Mouse (Mus musculus) T-helper 17 cell (primary cell): ENCODE measurements around the gene Gm20388.

Experiments used
- in situ Hi-C, 2 experiments: fragments of 300-600 bp; cut with MboI, MseI; formaldehyde crosslinking; loops; 1 replicate in 1 of 2; 2 replicates in 1 of 2; pipeline ENCODE4 v1.15.1; 2025; ENCODE audit warnings: high pct_unique_total_duplicates in 2 of 2

Gene Gm20388

DNA sequence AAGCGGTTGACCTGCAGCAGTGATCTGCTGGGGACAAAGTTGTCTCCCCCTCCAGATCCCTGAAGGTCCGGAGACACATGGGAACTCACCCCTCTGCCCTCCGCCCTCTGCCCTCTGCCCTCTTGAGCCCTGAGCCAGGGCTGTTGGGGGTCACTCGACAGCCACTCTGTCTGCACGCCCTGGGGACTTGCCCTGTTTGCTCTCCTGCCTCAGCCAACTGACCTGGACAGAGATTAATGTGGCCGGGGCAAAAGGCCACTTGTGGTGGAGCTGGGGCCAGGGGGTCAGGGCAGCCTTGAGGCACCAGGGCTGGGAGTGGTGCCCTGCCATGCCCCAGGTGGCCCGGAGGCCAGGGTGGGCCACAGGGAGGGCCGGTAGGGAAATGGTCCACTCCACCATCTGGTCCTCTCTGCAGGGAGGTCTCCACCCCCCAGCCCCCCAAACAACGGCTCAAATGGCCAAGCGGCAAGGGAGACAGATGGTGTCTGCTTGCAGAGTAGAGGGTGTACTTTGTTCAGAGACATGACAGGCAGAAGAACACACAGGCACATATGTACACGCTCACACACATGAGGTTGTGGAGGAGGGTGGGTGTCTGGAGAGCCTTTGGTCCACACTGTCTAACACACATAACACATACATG lies 498.9 kb downstream of the Gm20388 start:
- in situ Hi-C loops = no loop called here

DNA sequence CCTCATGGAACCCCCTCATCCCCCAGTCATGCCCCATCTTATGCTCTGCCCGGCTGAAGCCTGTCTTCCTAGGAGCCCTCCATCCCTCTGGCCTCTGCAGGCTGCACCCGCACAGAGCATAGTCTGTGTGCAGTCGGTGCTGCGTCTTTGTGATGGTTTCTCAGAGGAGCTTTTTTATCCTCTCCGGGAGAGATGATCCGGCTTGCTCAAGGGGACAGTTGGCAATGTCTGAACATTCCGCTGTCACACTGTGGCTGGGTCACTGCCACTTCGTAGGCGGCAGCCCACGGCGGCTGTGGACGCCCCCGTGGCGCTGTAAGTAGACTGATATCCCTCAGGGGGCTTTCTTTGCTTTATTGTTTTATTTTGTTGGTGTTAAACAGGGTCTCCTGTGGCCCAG lies 500.4 kb downstream of the Gm20388 start:
- in situ Hi-C loops = no loop called here

DNA sequence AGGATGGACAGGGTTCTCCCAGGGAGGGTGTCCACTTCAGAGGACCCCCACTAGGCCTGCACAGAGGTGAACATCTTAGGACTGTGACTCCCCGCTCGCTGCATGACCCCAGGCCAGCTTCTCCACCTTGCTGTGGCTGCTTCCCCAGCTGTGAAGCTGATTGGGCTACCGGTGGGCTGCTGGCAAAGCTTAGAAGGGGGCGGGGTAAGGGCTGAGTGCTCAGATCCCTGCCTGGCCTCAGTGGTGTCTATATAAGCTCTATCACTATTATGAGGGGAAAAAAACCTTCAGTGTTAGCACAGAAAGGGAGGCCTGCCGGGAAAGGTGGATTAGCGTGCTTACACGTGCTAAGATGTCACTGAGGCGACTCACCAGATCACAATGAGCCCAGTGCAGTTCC lies 501.2 kb downstream of the Gm20388 start:
- in situ Hi-C loops = no loop called here

DNA sequence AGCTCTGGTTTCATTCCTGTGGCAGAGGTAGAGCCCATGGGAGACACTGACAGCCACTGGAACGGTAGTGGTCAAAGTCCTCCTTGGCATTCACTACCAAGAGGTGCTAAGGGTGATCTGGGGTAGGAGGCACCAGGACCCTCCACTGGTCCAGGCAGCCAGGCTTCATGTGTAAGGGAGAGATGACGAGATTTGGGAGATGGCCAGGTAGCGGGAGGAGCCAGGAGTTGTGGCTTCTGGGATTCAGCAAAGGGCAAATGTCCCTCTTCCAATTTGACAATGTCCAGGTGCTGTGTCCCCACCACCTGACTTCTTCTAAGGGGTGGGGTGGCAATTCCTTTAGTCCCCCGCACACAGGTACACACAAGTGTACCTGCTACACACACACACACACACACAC lies 501.7 kb downstream of the Gm20388 start:
- in situ Hi-C loops = no loop called here

DNA sequence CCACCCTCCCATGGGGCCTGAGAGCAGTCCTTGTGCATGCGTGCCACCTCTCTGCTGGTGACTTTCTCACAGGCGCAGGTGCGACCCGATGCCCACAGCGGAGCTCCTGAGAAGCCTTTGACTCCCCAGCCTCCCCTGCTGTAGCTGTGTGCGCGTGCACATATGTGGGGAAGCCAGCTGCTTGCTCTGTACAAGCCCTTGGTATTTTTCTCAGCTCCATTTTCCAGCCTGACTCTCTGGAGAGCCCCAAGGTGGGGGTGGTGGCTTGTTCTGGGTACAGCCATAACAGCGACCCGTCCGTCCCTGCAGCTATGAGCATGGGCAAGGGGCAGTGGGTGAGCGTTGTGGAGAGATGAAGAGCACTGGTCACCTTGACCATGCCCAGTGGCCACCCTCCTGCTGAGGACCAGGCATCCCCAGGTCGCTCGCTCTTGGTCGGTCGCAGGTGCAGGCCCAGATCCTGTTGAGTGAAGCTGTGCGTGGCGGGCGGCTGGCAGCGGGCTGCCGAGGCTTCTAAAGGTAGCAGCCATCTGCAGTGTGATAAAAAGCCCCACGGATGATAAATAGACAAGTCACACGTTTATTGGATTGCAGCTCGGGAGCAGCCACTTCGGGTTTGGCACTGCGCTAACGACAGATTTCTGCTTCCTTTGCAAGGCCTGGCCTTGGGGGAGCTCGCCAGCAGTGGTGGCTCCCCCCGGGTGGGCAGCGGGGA lies 502.4 kb downstream of the Gm20388 start:
- in situ Hi-C loops = no loop called here

DNA sequence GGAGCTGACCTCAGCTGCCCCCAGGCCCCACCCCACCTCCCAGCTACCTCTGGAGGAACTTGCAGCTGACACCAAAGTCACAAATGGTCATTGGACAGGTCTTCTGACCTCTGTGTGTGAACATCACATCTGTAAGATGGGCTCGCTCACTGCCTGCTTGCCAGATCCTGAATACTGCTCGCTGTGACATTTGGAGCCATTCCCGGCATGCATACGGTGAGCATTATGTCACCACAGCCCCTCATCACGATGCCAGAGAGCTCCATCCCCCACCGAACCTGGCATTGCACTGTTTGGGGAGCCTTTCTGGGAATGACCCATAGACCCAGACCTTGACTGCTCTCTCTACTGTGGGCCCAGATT lies 503.0 kb downstream of the Gm20388 start:
- in situ Hi-C loops = no loop called here

DNA sequence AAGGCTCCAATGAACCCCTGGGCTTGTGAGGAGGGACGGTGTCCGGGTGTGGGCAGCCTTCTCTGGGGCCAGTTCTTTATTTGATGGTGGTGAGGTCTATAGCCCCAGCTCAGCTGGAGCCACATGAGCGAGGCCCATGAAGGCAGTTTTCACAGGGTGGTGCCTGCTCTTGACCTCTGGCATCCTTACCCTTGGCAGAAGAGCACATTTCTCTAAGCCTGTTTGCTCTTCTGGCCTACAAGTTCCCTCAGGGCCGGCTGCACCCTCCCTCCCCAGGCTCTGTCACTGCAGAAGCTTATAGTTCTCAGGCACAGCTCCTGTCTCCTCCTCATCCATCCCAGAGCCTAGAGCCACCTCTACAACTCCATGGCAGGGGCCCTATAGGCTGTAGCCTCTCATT lies 503.6 kb downstream of the Gm20388 start:
- in situ Hi-C loops = no loop called here

DNA sequence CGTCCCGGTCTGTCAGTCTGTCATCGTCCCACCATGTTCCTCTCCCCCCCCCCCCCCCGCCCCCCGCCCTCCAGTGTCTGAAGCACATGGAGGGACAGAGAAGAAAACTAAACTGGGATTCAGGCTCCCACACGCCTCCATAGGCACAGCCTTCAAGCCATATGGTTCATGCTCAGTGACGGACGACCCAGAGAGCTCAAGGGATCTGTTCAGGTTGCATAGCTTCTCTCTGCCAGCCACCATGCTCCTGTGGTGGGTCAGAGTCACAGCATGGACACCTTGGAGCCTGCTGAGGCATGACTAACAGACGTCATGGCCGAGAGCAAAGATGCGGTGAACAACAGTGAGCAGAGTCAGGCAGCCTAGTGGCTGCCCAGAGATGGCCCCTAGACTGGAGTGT lies 504.8 kb downstream of the Gm20388 start:
- in situ Hi-C loops = no loop called here

DNA sequence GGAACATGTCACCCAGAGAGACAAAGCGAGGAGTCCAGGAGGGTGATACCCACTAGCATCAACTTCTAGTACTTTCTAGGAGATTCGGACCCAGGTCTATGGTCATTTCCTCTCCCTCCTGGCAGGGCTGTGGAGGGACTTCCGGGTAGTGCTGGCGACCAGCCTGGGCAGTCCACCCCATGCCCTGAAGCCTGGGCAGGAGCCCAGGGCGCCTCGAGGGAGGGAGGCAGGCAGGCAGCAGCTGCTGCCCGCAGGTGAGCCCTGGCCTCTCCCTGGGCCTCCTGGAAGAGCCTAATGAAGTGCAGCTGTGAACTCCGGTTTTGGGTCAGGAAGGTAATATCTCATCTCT lies 505.5 kb downstream of the Gm20388 start:
- in situ Hi-C loops = no loop called here

DNA sequence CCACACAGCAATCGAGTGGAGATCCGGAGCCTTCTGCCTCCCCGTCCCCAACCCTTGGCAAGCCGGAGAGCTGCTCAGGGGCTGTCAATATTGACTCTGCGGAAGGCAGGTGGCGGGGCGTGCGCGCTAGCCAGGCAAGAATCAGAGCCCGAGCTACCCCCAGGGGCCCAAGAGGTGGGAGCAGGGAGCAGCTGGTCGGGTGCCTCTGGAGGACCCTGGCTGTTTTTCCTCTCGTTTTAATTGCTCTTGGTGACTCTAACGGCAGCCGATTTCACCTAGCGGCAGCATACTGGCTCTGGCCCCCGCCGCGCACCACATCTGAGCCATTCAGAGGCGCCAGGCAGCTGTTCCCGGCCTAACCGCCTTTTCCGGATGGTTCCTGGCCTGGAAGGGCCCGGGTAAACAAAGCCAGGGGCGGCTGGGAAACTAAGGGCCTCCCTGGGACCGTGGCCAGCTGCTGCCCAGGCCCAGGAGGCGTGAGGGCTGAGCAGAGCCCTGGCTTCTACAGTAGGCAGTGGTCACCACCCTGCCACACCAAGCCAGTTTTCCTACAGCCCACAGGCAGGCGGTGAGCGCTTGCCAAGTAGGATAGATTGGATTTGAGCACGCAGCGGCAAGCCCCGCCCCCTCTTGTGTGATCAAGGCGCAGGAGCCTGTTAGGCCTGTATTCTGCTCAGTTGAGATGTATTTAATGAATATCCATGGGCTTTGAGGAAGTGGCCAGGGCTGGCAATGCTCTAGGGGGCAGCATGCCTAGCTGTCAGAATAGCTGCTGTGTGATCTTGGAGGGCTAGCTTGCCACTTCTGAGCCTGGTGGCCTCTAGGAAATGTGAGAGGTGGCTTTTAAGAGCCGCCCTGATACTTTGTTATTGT lies 506.1 kb downstream of the Gm20388 start:
- in situ Hi-C loops = no loop called here

DNA sequence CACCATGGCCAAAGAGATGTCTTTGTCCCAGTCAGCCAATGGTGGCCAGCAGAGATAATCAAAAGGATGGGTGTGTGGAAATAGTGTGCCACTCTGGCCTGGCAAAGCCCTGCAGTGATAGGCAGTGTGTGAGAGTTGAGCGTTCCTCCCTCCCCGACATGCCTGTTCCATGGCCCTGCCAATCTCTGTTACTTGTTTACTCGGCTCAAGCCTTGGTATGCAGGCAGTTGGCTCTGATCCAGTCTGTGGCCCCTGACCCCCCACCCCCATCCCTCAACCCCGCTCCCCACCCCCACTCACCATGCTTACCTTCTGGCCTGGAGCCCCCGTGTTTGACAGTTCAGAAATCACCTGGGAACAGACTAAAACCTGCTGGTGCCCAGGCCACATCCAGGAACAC lies 507.5 kb downstream of the Gm20388 start:
- in situ Hi-C loops = no loop called here

DNA sequence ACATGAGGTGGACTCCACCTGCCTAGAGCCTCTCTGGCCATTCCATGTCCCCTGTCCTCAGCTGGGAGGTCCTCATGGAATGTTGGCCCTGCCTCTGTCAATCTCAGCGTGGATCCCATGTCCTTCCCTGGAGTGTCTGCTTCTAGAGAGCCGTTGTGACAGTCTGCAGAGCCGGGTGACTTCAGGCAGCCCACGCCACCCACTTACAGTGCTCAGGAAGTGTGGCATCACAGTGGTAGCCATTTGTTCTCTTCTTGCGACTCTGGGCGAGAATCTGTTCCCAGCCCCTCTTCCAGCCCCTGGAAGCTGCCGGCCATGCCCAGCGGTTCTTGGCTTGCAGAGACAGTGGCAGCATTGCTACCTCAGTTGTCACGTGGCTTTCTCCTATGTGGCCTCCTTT lies 509.0 kb downstream of the Gm20388 start:
- in situ Hi-C loops = loop anchor here in 1 of 2 experiments (5.0 kb wide), 1 partner anchor 103 kb away; no protein-coding TSS in a partner anchor

DNA sequence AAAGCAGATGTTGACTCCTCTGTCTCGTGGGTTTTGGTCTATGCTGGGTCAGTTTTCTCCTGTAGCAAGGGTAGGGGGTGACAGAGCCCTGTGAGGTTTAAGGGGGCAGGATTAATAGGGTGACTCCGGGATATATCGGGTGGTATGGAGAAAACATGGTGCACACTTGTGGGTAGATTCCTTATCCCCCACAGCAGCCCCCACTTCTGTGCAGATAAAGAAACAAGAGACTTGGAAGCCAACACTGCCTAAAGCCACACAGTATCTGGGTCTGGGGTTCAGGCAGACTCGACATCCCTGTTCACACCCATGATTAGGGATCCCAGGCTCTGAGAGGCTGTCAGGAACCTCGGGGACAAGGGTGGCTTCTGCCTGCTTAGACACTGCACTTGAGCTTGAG lies 509.6 kb downstream of the Gm20388 start:
- in situ Hi-C loops = loop anchor here in 1 of 2 experiments (5.0 kb wide), 1 partner anchor 102 kb away; no protein-coding TSS in a partner anchor

DNA sequence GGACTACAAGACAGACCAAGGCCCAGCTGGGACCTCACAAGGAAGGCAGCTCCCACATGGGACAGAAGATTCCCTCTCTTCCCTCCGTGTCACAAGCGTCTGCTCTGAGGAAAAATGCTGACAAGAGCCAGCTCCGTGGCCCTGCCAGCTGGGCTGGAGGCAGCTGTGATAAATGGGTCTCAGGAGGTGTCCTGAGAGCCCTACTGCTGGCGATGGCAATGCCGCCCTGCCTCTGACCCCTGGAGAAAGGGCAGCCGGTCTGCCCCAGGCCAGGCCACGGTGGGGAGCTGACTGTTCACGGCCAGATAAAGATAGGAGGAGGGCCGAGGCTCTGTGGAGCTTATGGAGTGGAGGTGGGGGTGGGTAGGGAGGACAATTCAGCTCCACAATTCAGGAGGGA lies 511.0 kb downstream of the Gm20388 start:
- in situ Hi-C loops = loop anchor here in 1 of 2 experiments (5.0 kb wide), 1 partner anchor 101 kb away; no protein-coding TSS in a partner anchor

DNA sequence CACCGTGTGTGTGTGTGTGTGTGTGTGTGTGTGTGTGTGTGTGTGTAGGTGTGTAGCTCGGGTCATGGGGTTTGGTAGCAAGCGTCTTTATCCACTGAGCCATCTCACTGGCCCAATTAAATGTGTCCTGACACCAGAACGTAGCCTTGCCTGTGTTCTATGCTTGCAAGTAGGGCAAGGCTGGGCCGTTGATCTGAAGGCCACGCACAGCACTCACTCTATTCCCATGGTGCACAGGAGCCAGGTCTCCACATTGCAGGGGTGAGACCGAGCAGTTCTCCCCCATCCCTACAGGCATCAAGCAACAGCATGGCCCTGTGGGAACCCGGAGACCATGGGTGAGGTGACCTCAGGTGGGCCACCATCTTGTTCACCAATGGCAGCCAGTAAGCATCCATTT lies 511.6 kb downstream of the Gm20388 start:
- in situ Hi-C loops = loop anchor here in 1 of 2 experiments (5.0 kb wide), 1 partner anchor 100 kb away; no protein-coding TSS in a partner anchor

DNA sequence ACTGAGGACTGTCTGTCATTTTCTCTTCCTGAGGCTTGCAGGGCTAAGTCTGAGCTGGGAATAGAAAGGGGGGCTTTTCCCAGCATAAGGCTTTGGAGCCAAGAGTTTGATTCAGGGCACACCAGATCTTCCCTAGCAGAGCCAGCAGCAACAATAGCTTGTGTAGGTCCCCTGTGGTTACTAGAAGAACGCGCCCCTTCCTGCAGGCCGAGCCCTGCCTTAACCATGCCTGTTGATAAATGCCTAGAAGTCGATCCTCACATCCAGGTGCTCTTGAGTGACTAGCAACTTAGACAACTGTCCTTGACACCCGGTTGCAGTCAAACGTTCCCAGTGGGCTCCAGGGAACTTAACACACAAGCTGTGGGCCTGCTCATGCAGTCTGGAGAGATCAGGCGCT lies 512.9 kb downstream of the Gm20388 start:
- in situ Hi-C loops = loop anchor here in 1 of 2 experiments (5.0 kb wide), 1 partner anchor 99 kb away; no protein-coding TSS in a partner anchor

DNA sequence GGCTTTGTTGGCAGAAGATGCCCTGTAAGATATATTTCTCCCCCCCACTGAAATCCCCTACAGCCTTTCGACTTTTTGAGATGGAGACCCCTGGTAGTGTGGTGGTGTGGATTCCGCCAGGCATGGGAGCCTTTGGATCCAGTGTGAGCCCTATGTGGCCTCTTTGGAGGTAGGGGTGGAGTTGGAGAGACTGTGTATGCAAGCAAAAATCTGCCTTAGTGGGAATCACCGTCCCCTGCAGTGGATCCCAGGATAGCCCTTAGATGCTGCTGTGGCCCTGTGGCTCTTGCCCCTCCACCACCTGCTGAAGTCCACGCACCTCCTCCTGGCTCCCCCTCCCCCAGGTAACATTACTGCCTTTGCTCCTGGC lies 514.2 kb downstream of the Gm20388 start:
- in situ Hi-C loops = loop anchor here in 1 of 2 experiments (5.0 kb wide), 1 partner anchor 97 kb away; no protein-coding TSS in a partner anchor

DNA sequence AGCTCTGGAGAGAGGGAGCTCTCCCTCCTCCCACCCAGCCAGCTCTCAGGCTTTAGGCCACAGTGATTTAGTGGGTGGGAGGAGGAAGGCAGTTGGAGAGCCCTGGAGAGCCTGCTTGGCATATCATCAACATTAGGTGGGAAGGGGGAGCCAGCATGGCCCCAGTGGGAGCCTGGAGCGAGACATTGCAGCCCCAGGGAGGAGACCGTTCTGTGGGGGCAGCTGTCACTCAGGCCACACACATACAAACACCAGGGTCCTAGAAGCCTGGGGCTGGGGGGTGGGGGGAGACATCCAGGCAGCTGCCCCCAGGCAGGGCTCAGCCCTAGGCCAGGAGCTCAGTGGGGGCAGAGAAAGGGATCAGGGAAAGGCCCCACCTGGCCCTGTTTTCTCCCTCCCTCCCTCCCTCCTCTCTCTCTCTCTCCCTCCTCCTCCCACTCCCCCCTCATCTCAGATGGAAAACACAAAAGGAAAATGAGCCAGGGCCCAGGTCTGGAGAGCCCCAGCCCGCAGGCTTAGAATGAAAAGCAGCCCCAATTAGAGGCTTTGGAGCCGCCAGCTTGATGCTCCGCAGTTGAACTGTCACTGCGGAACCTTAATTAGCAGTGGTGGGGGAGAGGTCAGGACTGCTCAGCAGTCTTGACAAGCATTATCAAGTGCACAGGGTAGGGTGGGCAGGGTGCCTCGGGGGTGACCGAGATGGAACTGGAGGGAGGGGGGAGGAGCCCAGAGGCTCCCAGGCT lies 514.7 kb downstream of the Gm20388 start:
- in situ Hi-C loops = no loop called here

DNA sequence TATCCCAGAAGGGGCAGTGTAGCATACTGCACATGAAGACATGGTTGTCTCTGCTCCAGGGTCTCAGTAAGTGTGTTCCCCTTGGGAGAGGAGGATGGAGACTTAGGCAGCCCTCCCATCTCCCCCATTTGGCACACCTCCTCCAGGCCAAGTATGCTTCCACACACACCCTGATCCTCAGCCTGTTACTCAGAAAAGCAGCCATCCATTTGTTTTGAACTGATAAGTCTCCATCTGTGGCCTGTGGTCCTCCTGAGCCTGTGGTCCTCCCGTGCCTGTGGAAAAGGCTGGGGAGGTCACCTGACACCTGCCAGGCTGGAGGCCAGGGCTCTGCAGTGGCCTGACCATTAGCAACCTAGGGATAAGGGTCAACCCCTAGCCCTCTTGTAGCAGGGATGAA lies 515.5 kb downstream of the Gm20388 start:
- in situ Hi-C loops = no loop called here

DNA sequence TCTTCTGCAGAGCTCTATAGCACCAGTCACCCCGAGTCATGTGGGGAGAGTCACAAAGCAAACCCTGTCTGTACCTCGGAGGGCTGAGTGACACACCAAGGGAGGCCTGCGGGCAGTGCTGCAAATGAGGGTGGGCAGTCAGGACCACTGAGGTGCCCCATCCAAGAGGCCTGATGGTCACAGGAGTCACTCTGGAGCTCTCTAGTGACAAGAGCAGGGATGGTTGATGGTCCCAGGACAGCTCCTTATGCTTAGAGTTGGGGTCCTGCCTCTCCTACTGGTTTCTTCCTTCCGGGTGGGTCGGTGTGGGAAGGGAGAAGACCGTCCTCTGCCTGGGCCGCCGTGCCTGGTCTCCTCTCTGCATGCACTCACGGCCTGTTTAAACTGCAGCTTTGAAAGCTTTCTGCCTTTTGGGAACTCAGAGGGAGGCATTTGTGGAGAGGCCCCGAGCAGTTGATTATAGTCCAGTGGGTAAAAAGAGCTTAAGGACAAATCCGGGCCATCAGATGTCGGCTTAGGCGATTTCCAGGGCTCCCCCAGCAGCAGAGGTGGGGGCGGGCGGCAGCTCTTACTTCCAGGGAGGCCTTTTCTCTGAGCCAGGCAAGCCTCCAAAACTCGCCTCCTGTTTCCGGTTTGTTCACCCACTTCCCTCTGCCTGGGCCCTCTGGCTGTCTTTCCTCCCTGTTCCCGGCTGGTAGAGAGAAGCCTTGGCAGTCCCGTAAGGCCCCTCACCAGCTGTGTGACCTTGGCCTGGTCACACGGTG lies 516.2 kb downstream of the Gm20388 start:
- in situ Hi-C loops = no loop called here

DNA sequence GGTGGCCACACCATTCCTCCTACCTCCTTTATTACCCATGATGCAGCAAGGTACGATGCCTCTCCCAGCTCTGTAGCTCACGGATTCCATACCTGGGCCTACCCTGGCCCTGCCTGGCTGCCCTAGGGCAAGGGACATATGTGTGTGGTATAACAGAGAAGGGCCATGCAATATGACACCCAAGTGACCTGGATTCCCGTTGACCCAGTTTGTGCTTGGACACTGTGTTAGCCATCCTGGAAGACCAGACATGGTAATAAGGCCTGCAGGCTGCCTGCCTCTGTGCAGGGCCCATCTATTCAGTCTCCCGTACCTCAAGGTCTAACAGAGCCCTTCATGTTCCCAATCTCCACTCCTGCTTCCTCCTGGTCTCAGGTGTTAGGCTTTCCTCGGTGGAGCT lies 517.9 kb downstream of the Gm20388 start:
- in situ Hi-C loops = no loop called here
